Mouse (Mus musculus) MN1 (cell line): ENCODE measurements around the gene Plch1.

ENCODE experiments used
- DNase-seq: peaks from one replicate; pipeline ENCODE4 v3.0.0-alpha.2; 2016; ENCODE audit warnings: low spot score

Gene Plch1

GRCm38 (mm10) chr3:63899309-63899695 is at the start of gene Plch1:
Gene Plch1, minus strand, starts transcription at chr3:63899472.
- DNase-seq: peak; percentile 69

- DNase-seq: peak; percentile 60
Observed at GRCm38 (mm10) chr3:63941204-63941850, 42.1 kb upstream of the Plch1 start.

- DNase-seq: no peak
Observed at GRCm38 (mm10) chr3:63938928-63939327, 39.7 kb upstream of the Plch1 start.

DNA sequence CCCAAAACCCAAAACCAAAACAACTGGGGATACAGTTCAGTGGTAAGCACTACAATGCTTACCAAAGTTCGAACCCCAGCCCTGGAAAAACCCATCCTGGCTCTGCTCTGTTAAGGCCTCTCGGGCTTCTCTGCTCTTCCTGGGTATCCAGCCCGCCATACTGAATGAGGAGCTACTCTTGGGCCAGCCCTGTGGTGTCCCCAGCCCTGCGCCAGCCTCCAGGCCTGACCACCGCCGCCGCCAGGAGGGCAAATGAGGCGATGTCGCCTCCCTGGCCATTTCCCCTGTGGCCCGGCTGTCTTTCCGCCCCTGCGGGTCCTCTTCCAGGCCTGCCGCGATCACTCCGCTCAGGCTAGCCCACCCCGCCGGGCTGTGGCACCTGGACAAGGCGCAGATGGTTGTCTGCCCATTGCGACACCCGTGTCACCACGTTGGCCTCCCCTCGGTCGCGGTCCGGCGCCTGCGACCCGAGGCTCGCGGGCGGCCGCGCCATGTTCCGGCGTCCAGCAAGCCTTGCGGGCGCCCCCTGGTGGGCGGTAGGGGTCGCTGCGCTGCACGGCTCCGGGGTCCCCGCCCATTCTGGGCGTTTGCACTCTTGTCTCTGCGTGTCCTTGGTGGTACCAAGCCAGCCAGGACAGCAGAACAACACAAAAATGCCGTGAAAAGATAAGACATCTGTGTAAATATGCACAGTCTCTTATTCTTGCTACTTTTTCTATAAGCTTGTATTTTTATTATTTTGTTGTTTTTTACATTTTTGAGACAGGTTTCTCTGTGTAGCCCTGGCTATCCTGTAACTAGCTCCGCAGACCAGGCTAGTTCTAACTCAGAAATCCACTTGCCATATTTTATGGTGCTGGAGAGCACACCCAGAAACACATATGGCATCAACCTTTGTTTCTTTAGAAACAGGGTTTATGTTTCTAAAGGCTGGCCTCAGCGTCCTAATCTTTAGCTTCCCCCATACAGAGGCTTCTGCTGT is 29.9 kb upstream of the Plch1 start, which contains the start of gene E130311K13Rik:
TSS of gene E130311K13Rik (minus strand) at position 595 of the 982 bp plus-strand sequence.
- DNase-seq: peak; percentile 93

DNA sequence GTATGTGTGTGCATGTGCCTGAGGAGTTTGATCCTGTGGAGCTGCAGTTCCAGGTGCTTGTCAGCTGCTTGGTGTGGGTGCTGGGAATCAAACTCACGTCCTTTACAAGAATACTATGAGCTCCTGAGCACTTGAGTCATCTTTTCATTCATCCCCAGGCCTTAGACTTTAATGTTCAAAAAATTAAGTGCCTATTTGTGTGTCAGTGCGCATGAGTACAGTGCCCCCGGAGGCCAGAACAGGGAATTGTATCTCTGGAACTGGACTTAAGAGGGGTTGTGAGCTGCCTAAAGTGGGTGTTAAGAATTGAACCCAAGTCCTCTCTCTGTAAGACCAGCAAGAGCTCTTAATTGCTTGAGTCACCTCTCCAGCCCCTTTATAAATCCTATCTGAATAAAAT is 20.4 kb upstream of the Plch1 start:
- DNase-seq: no peak

DNA sequence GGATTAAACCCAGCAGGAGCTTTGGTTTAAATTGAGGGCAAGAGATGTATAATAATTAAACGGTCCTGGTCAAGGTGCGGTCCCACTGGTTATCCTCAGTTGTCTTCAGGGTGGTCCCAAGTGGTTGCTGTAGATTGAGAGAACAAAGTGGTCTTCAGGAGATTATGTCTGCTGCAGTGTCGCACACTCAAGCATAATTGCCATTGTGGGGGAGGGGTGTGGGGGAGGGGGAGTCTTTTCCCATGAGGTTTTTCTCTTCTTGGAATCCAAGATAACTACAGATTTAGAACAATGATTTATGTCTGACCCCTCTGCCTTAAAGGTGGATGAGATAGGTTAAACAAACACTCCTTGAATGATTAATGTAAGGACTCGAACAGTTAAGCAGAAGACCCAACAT is 11.0 kb upstream of the Plch1 start:
- no peak for DNase-seq

DNA sequence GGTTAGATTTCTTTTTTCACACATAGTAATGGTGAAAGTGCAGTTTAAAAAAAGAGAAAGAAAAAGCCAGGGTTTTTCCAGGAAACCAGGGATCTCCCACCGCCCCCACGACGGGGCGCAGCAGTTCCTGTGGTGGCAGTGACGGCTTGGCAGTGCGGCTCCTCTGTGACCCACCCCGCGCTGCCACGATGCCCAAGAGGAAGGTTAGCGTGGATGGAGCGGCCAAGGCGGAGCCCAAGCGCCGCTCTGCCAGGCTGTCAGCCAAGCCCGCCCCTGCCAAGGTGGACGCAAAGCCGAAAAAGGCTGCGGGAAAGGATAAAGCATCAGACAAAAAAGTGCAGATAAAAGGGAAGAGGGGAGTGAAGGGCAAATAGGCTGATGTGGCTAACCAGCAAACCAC is 6.0 kb upstream of the Plch1 start:
- peak; percentile 29 for DNase-seq

DNA sequence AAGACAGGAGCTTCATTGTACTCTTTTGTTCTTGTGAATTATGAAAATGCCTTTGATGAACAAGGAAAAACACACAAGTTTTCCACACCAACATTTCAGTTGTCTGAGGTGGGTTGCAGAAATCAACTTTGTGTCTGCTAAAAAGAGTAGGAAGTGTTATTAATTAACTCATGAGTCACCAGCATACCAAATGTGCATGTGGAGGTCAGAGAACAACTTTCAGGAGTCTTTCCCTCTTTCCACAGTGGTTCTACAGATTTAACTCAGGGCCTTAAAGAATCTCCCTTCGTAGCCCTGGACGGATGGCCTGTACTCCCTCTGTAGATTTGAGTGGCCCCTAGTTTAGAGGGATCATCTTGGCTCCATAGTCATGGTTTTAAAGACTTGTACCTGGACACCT is 4.9 kb upstream of the Plch1 start:
- no peak for DNase-seq

GRCm38 (mm10) chr3:63900021-63900571 is 824 bp upstream of the Plch1 start:
- DNase-seq: no peak

GRCm38 (mm10) chr3:63898581-63899308 is 527 bp downstream of the Plch1 start:
- DNase-seq: peak; percentile 85

DNA sequence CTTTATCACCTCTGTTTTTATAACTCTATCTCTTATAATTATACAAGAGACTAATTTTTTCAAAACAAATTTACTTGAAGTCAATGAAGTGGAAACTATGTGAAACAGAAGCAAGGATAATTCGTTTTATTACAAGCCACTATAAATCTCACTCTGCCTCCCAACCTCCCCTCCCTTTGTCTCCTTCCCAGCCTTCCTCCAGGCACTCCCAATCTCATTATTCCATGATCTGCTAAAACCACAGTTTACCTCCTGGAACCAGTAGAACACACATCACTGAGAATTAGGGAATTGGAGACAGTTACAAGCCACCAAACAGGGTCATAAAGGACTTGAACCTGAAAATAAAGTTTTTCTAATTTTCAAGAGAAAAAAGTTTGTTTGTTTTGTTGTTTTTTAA is 2.1 kb downstream of the Plch1 start:
- peak; percentile 35 for DNase-seq

GRCm38 (mm10) chr3:63896303-63896702 is 3.0 kb downstream of the Plch1 start:
- no peak for DNase-seq

DNA sequence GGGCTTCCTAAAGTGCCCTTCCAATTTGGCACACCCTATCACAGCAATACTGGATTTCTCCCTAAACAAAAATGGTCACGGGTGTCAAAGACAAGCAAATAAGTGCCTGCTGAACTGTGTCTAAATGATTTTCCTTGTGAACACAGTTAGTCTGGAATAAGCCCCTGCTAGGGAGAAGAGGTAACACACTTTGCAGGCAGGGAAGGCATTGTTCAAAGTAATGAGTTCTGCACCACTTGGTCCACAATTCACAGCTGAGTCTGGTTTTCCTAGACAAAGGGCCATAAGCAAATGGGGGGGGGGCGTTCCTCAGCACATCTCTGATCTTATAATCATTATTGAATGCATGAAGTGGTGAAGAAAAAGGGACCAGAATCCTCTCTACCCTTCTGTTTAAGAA is 3.5 kb downstream of the Plch1 start:
- no peak for DNase-seq

- DNase-seq: no peak
Observed at GRCm38 (mm10) chr3:63893677-63894076, 5.6 kb downstream of the Plch1 start.

- DNase-seq: no peak
Observed at GRCm38 (mm10) chr3:63892154-63892553, 7.1 kb downstream of the Plch1 start.

DNA sequence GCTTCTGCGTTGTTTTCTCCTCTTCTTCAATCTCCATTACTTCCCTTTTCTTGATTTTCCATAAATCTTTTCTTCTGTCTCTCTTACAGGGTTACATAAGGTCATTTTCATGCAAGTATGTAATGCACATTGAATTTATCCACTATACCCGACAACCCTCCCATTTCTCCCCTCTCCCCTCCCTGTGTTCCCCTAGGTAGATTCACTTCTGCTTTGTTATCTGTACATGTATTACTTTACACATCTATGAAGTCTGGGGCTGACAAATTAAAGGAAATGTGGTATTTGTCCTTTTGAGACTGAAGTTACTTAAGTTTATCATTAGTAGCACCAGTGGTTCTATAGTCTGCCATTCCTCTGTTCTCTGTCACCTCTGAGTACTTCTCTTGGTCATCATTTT is 18.2 kb downstream of the Plch1 start:
- DNase-seq: no peak

GRCm38 (mm10) chr3:63878995-63879666 is 20.1 kb downstream of the Plch1 start:
- DNase-seq: peak; percentile 53

- no peak for DNase-seq
Observed at GRCm38 (mm10) chr3:63872818-63873217, 26.5 kb downstream of the Plch1 start.

DNA sequence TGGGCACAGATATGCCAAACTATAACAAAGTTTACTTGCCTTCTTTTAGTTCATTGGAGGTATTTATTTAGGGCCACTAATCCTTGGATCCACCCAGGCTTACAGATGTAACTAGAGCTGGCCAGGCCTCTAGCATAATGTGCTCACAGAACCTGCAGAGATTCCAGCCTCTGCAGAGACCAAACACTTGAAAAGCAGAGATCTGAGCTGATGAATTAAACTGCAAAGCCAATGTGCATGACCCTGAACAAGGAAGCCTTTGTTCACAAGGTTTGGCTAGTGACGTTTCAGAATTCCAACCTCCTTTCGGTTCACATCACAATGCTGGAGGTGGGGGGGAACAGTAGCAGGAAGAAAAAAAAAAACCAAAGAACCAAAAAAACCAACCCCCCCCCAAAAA is 28.0 kb downstream of the Plch1 start:
- DNase-seq: no peak

GRCm38 (mm10) chr3:63868285-63868684 is 31.0 kb downstream of the Plch1 start:
- DNase-seq: peak; percentile 47

DNA sequence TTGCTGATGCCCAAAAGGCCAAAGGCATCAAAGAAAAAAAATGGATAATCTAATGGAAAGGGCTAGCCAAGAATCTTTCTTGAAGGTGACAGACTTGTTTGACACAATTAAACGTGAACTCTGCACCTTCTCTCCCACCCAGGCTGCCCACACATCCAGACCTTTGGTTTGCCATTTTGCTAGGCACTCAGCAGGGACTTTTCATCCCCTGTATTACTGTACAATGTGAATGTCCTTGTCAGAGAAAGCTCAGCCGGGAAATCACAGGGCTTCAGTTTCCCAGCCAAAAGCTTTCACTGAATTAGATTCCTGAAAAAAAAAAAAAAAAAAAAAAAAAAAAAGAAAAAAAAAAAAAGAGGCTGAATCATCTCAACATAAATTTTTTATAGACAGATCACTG is 34.2 kb downstream of the Plch1 start:
- no peak for DNase-seq

DNA sequence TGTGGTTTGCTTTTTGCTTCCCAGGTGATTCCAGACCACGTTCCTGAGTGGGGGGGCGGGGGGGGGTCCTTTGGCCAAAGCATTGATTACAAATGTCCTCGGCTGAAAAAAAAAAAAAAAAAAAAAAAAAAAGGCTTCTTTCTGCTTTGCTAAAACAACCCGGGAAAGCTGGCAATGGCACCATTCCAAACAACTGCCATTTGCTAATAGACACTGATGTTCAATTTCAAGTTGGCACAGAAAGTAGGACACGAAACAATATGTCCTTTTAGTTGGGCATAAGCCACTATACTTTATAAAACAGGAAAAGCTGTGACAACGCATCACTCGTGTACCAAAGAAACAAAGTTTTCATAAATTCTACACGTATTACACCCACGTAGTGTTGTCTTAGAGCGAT is 36.6 kb downstream of the Plch1 start:
- no peak for DNase-seq
